Mouse (Mus musculus): Measurements from ENCODE around the gene Olfr1391. TPM values are rescaled to one million over a fixed set of nuclear protein-coding genes. Genes with fewer than 3 reads are reported as not detected.
A peak's percentile ranks its signal among the peaks of the same experiment; 100 is the strongest.
"Not testable (repeated sequence)": the region's sequence is repeated elsewhere in the genome, so short reads cannot be mapped to it uniquely, and the experiment has no call there.

The Olfr1391 gene
- polyA plus RNA-seq (2015; fragmentation: Nextera tagmentation; extraction: Ambion mirVana), result not detected in 2 replicates

DNA sequence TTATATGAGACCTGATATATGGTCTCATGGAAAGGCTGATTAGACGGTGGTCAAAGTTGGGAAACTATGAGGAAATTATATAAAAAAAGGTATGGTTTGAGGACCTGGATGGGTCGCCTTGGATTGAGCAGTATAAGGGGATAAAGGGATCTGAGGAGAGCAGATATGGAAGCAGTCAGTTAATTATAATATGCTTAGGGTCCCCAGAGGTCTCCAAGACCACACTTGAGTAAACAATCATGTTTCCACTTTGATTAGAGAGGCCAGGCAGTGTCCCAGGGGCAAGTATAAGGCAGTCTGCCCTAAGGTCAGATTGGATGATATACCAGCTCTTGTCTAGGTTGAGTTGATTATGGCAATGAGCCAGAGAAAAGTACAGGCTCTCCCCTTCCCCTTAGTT is at the start of gene Olfr1391:
Olfr1391 (plus strand) TSS at position 301 of the 400 bp plus-strand sequence.
- 84% methylated on average over 2 of the region's 2 CpGs for WGBS
- no peaks in the 10 kb centered on the region for H3K36me3 ChIP-seq
- no peak within 1 kb of the TSS for H3K27ac ChIP-seq
- ATAC-seq (ENCODE audit: low FRiP score), result no peak
- H3K4me1 ChIP-seq (replicated peaks), result no peaks in the 10 kb centered on the region
- H3K9me3 ChIP-seq, result no peaks in the 10 kb centered on the region
- H3K27me3 ChIP-seq, result no peaks in the 10 kb centered on the region
- no peak within 1 kb of the TSS for H3K4me2 ChIP-seq
- H3K4me3 ChIP-seq, result no peak within 1 kb of the TSS
- H3K9ac ChIP-seq, result no peak within 1 kb of the TSS

DNA sequence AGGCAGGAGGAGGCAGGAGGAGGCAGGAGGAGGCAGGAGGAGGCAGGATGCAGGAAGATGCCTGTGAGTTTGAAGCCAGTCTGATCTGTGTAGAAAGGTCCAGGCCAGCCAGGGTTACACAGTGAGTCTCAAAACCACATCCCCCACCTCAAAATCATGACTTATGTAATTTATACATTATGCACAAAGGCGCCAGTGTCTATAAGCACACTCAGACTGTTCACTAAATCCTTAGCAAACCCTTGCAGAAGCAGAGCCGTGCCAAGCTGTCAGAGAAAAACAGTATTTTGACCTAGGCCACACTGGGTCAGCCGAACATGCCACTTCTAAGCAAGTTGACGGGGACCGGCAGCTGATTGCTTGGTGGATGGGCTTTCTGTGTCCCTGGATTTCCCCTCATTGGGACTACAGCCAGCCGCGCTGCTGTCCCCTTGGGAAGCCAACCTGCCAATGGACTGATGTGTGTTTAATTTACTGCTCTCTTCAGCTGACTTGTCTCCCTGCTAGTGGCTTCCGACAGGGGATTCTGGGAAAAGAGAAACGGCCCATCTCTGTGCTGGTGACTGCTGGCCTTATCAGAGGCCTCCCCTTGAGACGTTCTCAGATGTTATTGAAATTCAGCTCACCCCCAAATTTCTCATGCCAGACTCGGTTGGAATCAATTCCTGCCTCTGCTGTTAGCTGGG is 48.6 kb upstream of the Olfr1391 start:
- no peaks in the 10 kb centered on the region for H3K9me3 ChIP-seq
- H3K4me2 ChIP-seq, result no peak overlapping the region
- ATAC-seq (ENCODE audit: low FRiP score), result peak; percentile 65
- H3K4me3 ChIP-seq, result no peak overlapping the region
- no peaks in the 10 kb centered on the region for H3K27me3 ChIP-seq
- H3K9ac ChIP-seq, result peak overlapping the region; percentile 49
- H3K27ac ChIP-seq, result peak overlapping the region; percentile 35; the same call in 1 of the 2 replicates
- peaks cover 9% of the 10 kb centered on the region for H3K4me1 ChIP-seq (replicated peaks)
- 53% methylated on average over 11 of the region's 11 CpGs for WGBS
- H3K36me3 ChIP-seq, result no peaks in the 10 kb centered on the region

DNA sequence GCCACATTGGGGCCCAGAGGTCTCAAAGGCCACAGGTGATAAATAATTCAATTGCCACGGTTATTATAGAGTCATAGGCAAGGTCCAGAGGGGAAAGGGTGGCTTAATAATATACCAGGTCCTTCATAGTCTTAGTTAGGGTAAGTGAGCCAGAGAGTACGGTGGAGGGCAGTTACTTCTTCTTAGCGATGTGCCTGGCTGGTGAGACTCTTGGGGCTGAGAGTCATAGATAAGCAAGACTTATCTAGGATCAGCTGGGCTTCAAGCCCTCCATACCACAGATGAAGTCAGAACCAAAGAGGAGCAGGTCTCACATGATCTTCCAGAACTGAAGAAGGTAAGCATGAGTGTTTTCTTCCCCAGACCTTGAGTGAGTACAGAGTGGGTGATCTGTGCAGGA is 44.3 kb upstream of the Olfr1391 start, which contains the start of gene Olfr1393:
Olfr1393 (plus strand) TSS at position 83 of the 400 bp plus-strand sequence.
- no peaks in the 10 kb centered on the region for H3K27me3 ChIP-seq
- 90% methylated on average over 3 of the region's 3 CpGs for WGBS

DNA sequence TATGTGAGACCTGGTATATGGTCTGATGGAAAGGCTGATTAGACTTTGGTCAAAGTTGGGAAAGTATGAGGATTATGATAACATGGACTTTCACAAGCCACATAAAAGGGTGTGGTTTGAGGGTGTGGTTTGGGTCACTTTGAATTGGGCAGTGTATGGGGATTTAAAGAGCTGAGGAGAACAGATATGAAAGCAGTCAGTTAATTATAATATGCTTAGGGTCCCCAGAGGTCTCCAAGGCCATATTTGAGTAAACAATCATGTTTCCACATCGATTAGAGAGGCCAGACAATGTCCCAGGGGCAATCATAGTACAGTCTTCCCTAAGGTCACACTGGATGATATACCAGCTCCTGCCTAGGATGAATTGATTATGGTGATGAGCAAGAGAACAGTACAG is 37.6 kb upstream of the Olfr1391 start, which contains the start of gene Olfr1392:
Olfr1392 (plus strand) TSS at position 301 of the 400 bp plus-strand sequence.
- H3K4me2 ChIP-seq; H3K9me3 ChIP-seq; H3K9ac ChIP-seq; H3K4me3 ChIP-seq; H3K36me3 ChIP-seq; H3K4me1 ChIP-seq (replicated peaks); ATAC-seq (ENCODE audit: low FRiP score); H3K27me3 ChIP-seq; H3K27ac ChIP-seq: not testable (repeated sequence)
- 75% methylated on average over 1 of the region's 1 CpGs for WGBS

More for the DNA sequence above, 44.3 kb upstream of the Olfr1391 start, which contains the start of gene Olfr1393:
- Histone ChIP-seq H3K4me1 (replicated peaks) (peaks cover 9% of the 10 kb centered on the region), H3K4me2 (no peak within 1 kb of the TSS), H3K9ac (no peak within 1 kb of the TSS), H3K36me3 (no peaks in the 10 kb centered on the region), H3K4me3 (no peak within 1 kb of the TSS), H3K9me3 (no peaks in the 10 kb centered on the region), H3K27ac (no peak within 1 kb of the TSS)
- ATAC-seq (ENCODE audit: low FRiP score), result no peak

DNA sequence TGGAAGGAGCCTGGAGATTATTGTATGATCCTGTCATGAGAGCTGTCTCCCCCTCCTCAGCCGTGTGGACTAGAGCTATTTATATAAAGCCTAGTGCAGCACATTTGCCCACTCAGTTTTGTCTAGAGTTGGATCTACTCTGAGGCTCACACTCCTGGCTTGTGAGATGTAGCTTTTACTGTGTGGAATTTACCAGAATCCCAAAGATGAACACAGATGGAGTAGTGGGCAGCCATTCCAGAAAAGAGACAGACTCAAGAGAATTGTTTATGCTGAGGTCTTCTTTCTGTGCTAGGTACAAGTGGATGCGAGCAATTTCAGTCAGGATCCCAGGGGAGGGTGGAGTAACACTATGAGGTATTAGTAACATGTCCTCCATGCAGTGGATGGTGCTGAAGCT is 35.3 kb upstream of the Olfr1391 start:
- Histone ChIP-seq H3K4me1 (replicated peaks) (no peaks in the 10 kb centered on the region), H3K4me3 (no peak overlapping the region), H3K4me2 (no peak overlapping the region), H3K27me3 (no peaks in the 10 kb centered on the region), H3K36me3 (no peaks in the 10 kb centered on the region), H3K9ac (no peak overlapping the region), H3K27ac (no peak overlapping the region), H3K9me3 (no peaks in the 10 kb centered on the region)
- ATAC-seq (ENCODE audit: low FRiP score), result no peak
- 85% methylated on average over 2 of the region's 2 CpGs for WGBS

DNA sequence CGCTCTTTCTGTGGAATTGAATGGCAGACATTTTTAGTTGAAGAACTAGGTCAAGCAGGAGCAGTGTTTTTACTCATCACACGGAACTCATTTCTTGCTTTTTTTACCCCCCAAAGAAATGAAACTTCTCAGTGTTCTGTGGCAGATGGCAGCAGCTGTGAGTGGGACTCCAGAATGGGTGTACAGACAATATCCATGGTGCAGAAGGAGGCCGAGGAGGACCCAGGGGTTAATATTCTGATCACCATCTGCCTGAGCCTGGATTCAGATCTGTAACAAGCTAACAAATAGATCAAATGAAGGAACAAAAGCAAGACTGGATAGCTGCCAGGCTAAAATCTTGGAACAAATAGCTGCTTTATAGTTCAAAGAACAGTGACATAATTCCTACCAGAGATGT is 29.8 kb upstream of the Olfr1391 start:
- 57% methylated on average over 3 of the region's 3 CpGs for WGBS
- no peaks in the 10 kb centered on the region for H3K36me3 ChIP-seq
- H3K27ac ChIP-seq, result no peak overlapping the region
- no peak overlapping the region for H3K9ac ChIP-seq
- H3K4me2 ChIP-seq, result no peak overlapping the region
- H3K9me3 ChIP-seq, result no peaks in the 10 kb centered on the region
- H3K27me3 ChIP-seq, result no peaks in the 10 kb centered on the region
- no peak for ATAC-seq (ENCODE audit: low FRiP score)
- H3K4me1 ChIP-seq (replicated peaks), result no peaks in the 10 kb centered on the region
- no peak overlapping the region for H3K4me3 ChIP-seq

DNA sequence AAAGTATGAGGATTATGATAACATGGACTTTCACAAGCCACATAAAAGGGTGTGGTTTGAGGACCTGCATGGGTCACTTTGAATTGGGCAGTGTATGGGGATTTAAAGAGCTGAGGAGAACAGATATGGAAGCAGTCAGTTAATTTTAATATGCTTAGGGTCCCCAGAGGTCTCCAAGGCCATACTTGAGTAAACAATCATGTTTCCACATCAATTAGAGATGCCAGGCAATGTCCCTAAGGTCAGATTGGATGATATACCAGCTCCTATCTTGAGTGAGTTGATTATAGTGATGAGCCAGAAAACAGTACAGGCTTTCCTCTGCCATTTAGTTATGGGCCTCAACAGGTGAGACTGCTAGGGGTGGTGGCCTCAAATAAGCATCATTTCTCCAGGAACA is 18.1 kb upstream of the Olfr1391 start, which contains the start of gene Olfr10:
Olfr10 (plus strand) TSS at position 301 of the 400 bp plus-strand sequence.
- Histone ChIP-seq H3K4me3 (no peak within 1 kb of the TSS), H3K4me1 (replicated peaks) (no peaks in the 10 kb centered on the region), H3K27me3 (no peaks in the 10 kb centered on the region), H3K9me3 (no peaks in the 10 kb centered on the region), H3K9ac (no peak within 1 kb of the TSS), H3K4me2 (no peak within 1 kb of the TSS), H3K27ac (no peak within 1 kb of the TSS), H3K36me3 (no peaks in the 10 kb centered on the region)
- ATAC-seq (ENCODE audit: low FRiP score), result no peak

DNA sequence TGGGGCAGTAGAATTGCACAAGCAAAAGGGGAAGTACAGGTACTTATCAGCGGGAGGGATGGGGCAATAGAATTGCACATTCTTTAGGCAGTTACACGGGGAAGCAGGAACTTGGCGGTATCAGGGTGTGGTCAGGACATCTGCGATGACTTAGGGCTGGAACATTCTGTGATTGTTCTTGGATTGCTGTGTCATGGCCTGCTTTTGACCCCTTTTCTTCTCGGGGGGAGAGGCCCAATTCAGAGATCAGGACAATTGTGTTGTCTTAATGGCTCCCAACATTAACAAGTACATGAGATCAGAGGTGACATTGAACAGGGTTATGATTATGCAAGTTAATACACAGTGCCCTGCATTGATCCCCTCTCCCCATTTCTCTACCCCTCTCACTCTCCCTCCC is 14.0 kb upstream of the Olfr1391 start:
- not testable (repeated sequence) for H3K4me3 ChIP-seq; H3K9me3 ChIP-seq; H3K36me3 ChIP-seq; H3K27ac ChIP-seq; H3K4me1 ChIP-seq (replicated peaks); H3K27me3 ChIP-seq; H3K4me2 ChIP-seq; ATAC-seq (ENCODE audit: low FRiP score); H3K9ac ChIP-seq
- WGBS, result 83% methylated on average over 5 of the region's 5 CpGs

DNA sequence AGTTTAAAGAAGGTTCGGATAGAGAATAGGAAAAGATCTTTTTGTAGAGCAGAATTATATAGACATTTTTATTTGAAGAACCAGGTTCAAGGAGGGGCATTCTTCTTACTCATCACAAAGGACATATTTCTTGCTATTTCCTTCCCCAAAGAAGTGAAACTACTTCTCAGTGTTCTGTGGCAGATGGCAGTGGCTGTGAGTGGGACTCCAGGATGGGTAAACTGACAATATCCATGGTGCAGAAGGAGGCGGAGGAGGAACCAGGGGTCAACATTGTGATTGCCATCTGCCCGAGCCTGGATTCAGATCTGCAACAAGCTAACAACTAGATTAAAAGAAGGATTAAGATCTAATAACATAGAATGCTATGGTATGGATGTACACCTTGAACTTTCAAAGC is 4.2 kb downstream of the Olfr1391 start:
- H3K4me2 ChIP-seq, result no peak overlapping the region
- no peaks in the 10 kb centered on the region for H3K27me3 ChIP-seq
- no peak overlapping the region for H3K27ac ChIP-seq
- H3K9me3 ChIP-seq, result no peaks in the 10 kb centered on the region
- H3K4me3 ChIP-seq, result no peak overlapping the region
- no peaks in the 10 kb centered on the region for H3K4me1 ChIP-seq (replicated peaks)
- H3K36me3 ChIP-seq, result no peaks in the 10 kb centered on the region
- no peak for ATAC-seq (ENCODE audit: low FRiP score)
- 93% methylated on average over 3 of the region's 3 CpGs for WGBS
- no peak overlapping the region for H3K9ac ChIP-seq

DNA sequence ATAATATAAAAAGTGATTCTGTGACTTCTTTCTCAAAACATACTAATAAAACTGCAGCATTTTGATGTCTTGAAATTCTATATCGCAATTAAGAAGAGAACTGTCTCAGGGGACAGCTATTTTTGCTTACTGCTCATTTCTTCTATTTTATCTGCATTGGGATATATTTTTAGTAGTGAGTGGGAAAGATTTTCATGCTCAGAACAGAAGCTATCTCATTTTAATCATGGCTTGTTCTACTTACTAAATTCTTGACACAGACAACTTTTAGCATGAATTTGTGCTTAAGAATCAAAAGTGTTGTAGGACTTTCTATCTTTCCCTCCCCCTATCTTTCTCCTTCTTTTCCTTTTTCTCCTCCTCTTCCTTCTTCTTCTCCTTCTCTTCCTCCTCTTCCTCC is 7.1 kb downstream of the Olfr1391 start:
- Histone ChIP-seq H3K36me3 (no peaks in the 10 kb centered on the region), H3K9me3 (no peaks in the 10 kb centered on the region), H3K27ac (no peak overlapping the region), H3K4me1 (replicated peaks) (no peaks in the 10 kb centered on the region), H3K4me2 (no peak overlapping the region), H3K4me3 (no peak overlapping the region), H3K27me3 (no peaks in the 10 kb centered on the region), H3K9ac (no peak overlapping the region)
- WGBS, result 76% methylated on average over 1 of the region's 1 CpGs
- no peak for ATAC-seq (ENCODE audit: low FRiP score)

DNA sequence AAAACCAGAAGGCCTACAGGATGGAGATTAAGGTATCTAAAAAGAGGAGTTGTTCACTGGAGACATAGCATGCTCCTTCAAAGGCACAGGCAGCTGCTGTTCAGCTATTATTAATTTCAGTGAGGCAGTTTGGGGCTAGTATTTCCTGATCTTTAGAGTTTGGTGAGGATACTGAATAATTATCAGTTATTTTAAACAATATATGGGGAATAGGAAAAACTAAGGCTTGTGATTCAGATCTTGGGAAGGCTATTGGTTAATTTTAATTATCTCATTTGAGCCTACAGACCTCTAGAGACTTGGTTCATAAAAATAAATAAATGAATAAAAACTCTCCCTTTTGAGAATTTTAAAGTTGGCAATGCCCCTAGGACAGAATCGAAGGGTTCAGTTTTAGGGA is 12.3 kb downstream of the Olfr1391 start, which contains the start of gene Olfr1390:
Olfr1390 (plus strand) TSS at position 301 of the 400 bp plus-strand sequence.
- 84% methylated on average over 1 of the region's 1 CpGs for WGBS
- H3K4me1 ChIP-seq (replicated peaks), result no peaks in the 10 kb centered on the region
- no peaks in the 10 kb centered on the region for H3K27me3 ChIP-seq
- no peak within 1 kb of the TSS for H3K4me2 ChIP-seq
- ATAC-seq (ENCODE audit: low FRiP score), result no peak
- no peaks in the 10 kb centered on the region for H3K36me3 ChIP-seq
- H3K9me3 ChIP-seq, result no peaks in the 10 kb centered on the region
- no peak within 1 kb of the TSS for H3K27ac ChIP-seq
- no peak within 1 kb of the TSS for H3K4me3 ChIP-seq
- H3K9ac ChIP-seq, result no peak within 1 kb of the TSS

DNA sequence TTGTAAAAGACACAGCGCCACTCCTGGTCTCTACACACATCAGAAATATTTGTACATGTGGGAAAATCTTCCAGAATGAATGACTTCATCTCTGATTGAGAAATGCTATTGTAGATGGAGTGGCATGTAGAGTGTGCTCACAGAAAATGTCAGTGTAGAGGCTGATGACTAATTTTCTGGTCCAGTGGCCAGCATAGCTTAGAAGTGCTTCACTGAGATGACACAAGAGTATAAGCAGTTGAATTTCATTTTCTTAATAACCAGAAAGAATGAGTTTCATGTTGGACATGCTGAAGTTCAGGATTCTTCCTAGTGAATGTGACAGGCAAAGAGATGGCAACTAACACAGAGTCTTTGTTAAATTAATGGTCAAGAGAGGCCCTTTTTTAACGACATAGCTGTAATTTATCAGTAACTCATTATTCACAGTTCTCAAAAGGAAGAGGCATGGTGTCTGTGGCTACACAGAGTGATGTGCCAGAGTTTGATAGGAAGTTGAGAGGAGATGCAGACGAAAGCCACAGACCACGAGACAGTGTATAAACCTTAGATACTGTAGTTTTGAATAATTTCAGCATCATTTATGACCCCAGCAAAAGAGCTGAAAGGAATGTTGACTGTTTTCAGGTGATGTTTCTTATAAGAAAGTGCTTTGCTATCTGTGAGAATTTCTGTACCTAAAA is 14.7 kb downstream of the Olfr1391 start:
- Histone ChIP-seq H3K9ac (no peak overlapping the region), H3K9me3 (no peaks in the 10 kb centered on the region), H3K4me2 (no peak overlapping the region), H3K4me3 (no peak overlapping the region), H3K36me3 (no peaks in the 10 kb centered on the region), H3K27me3 (no peaks in the 10 kb centered on the region), H3K4me1 (replicated peaks) (no peaks in the 10 kb centered on the region), H3K27ac (no peak overlapping the region)
- ATAC-seq (ENCODE audit: low FRiP score), result no peak
- 76% methylated on average over 4 of the region's 4 CpGs for WGBS
